Mouse (Mus musculus): Measurements from ENCODE around the gene Celsr1. TPM values are rescaled to one million over a fixed set of nuclear protein-coding genes. Genes with fewer than 3 reads are reported as not detected.
"Not testable (repeated sequence)": the region's sequence is repeated elsewhere in the genome, so short reads cannot be mapped to it uniquely, and the experiment has no call there.

Celsr1 gene
- polyA plus RNA-seq, 1 experiment from 2014 or later = 1.2 TPM

DNA sequence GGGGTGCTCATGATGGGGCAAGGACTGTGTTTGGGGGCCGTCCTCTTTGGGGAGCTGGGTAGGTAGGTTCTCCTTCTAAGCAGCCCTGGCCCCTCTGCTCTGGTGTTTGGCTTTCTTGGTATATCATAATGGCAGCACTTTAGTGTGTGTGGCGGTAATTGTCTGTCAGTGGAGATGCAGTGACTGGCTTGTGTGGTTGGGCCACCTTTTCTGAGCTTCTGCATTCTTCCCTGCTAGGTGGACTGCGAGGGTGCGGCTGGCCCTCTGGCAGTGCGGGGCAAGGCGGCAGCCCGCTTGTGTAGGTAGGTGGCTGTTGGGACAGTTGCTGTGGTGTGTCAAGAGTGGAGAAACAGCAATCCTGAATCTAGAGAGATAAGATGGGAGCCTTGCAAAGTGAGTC lies 27.6 kb upstream of the Celsr1 start:
- Histone ChIP-seq H3K4me3 (no peak overlapping the region), H3K27ac (replicated peaks) (no peak overlapping the region), H3K36me3 (replicated peaks) (peaks cover 10% of the 10 kb centered on the region), H3K27me3 (replicated peaks; ENCODE audit: low read depth, poor library complexity, severe bottlenecking) (no peaks in the 10 kb centered on the region), H3K9me3 (no peaks in the 10 kb centered on the region), H3K4me1 (peaks cover 54% of the 10 kb centered on the region)
- 87% methylated on average over 7 of the region's 7 CpGs for WGBS
- no peak for DNase-seq (ENCODE audit: low spot score)

DNA sequence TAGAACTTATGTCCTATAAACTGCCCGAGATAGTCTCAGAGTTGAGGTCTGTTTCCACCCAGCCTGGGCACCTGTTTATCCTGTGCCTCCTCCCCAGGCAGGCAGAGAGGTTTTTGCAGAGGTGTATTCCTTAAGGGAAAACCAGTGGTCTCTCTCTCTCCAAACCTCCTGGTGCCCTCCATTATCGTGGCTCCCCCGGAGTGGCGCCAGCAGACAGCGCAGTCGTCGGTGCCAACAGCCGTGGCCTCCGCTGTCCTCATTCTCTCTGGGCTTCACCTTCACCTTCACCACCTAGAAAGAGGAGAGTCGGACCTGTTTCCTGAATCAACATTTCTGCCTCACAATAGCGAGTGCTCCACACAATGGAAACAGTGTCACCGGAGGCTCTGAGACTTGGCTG lies 27.0 kb upstream of the Celsr1 start:
- Histone ChIP-seq H3K4me3 (peak overlapping the region; percentile 89; the same call in 1 of the 2 replicates), H3K4me1 (peaks cover 54% of the 10 kb centered on the region)
- DNase-seq (ENCODE audit: low spot score) = no peak

DNA sequence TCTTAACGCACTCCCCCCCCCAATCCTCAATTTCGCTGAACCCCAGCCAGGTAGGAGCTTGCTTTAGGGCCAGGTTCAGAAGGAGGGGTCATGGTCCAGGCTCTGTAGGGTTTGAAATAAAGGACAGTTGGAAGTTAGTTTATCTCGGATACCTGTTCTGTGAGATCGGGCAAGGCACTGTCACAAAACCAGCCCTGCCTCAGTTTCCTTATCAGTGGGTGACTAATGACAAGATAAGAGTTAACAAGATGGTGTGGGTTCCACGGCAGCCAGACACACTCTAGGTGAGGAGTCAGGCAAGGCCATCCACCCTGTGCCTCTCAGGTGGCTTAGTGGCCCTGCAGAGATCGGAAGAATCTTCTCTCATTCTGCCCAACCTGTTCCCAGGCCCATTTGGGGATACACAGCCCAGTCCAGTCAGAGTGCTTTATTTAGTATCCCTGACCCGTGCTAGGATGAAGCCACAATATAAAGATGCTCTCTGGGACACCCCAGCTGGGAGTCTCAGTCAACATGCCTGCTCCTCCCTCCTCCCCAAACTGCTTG lies 26.3 kb upstream of the Celsr1 start:
- H3K4me3 ChIP-seq = peak overlapping the region; percentile 89
- no peak overlapping the region for H3K27ac ChIP-seq (replicated peaks)
- H3K36me3 ChIP-seq (replicated peaks) = 0 out of 2 replicates have a peak, but pooled peaks cover 4% of the 10 kb centered on the region
- no peaks in the 10 kb centered on the region for H3K27me3 ChIP-seq (replicated peaks; ENCODE audit: low read depth, poor library complexity, severe bottlenecking)
- peaks cover 54% of the 10 kb centered on the region for H3K4me1 ChIP-seq
- DNase-seq (ENCODE audit: low spot score) = no peak
- H3K9me3 ChIP-seq = no peaks in the 10 kb centered on the region
- WGBS = 78% methylated on average over 7 of the region's 7 CpGs

More for the DNA sequence above, 27.0 kb upstream of the Celsr1 start:
- Histone ChIP-seq H3K27me3 (replicated peaks; ENCODE audit: low read depth, poor library complexity, severe bottlenecking) (no peaks in the 10 kb centered on the region), H3K9me3 (no peaks in the 10 kb centered on the region), H3K27ac (replicated peaks) (no peak overlapping the region), H3K36me3 (replicated peaks) (0 out of 2 replicates have a peak, but pooled peaks cover 4% of the 10 kb centered on the region)
- WGBS = 85% methylated on average over 12 of the region's 12 CpGs

DNA sequence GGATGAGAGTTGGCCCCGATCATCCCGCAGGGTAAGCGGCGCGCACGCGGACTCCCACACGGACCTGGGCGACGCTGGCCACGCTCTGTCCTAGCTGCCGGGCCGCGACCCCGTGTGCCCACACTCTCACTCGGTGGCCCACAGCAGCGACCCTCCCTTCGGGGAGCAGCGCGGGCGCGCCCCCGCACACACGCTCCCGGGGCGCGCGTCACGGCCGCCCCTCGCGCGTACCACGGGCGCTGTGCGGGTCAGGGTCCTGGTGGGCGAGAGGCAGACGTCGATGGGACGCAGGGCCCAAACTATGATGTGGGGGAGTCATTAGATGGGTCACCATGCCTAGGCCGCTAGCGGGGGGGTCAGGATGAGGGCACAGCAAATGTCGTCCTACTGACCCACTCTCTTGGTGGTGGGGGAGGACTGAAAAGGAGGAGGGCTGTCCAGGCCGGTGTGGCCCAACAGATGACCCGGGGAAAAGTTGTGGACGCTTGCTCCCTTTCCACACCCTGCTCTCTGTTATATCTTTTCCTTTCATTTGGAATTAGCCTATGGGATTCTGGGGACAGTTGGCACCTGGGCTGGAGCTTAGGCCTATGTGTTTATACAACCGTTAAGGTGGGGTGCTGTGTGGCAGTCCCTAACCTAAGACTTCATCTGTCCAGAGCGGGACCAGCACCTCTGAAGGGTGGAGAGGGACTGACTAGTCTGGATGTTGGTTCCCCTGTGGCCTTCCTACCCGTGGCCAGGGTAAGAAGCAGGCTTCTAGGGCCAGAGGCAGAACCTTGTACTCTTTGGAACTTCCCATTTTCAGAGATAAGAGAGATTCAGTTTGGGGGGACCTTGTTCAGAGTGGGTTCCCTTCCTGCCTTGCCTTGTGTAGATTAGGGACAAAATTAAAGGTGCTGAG lies 25.6 kb upstream of the Celsr1 start:
- H3K27me3 ChIP-seq (replicated peaks; ENCODE audit: low read depth, poor library complexity, severe bottlenecking) = no peaks in the 10 kb centered on the region
- H3K27ac ChIP-seq (replicated peaks) = peak overlapping the region; percentile 95
- DNase-seq (ENCODE audit: low spot score) = no peak
- H3K4me1 ChIP-seq = peaks cover 54% of the 10 kb centered on the region
- 2% methylated on average over 49 of the region's 49 CpGs for WGBS
- H3K4me3 ChIP-seq = peak overlapping the region; percentile 89
- no peaks in the 10 kb centered on the region for H3K36me3 ChIP-seq (replicated peaks)
- H3K9me3 ChIP-seq = no peaks in the 10 kb centered on the region

DNA sequence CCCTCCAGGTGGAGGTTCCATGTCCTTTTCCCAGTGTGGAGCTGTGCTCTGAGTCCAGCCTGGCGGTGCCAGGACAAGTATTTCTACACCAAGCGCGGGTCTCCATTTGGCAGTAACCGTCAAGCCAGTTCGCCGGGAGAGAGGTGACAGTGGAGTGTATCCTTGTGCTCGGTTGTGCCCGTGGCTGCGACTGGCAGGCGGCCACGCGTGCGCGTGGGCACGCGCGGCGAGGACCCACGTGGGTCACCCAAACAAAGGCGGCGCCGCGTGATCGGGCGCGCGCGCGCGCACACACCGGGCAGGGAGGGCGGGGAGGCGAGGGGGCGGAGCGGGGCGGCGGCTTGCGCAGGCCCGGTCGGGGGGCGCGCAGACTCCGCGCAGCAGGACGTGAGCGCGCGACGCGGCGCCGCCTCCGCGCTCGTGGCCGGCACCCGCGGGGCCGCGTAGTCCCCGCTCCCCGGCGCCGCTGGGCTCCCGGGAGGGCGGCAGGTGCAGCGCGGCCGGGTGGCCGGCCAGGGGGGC lies 24.9 kb upstream of the Celsr1 start:
- Histone ChIP-seq H3K36me3 (replicated peaks) (no peaks in the 10 kb centered on the region), H3K4me1 (peaks cover 54% of the 10 kb centered on the region), H3K9me3 (no peaks in the 10 kb centered on the region), H3K27ac (replicated peaks) (peak overlapping the region; percentile 95), H3K27me3 (replicated peaks; ENCODE audit: low read depth, poor library complexity, severe bottlenecking) (peaks cover 2% of the 10 kb centered on the region; the same call in 1 of the 2 replicates), H3K4me3 (peak overlapping the region; percentile 89)
- under 1% methylated on average over 70 of the region's 70 CpGs for WGBS
- DNase-seq (ENCODE audit: low spot score) = peak; percentile 91

DNA sequence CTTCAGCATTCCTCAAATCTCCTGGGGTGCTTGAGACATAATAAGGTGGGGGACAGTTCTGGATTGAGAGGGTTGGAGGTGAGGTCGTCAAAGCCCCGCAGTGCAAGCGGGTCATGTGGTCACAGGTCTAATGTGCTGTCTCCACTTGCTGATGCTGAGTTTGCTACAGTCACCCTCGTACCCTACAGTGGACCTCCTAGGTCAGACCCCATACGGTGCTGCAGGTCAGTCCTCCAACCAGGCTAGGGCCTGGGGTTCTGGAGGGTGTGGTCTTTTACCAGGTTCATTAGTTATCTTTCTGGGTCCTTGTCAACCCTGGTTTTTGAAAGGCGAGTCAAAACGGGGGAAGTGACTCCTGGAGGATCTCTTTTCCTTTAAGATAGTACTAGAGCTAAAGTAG lies 24.3 kb upstream of the Celsr1 start:
- peak; percentile 43 for DNase-seq (ENCODE audit: low spot score)
- Histone ChIP-seq H3K27me3 (replicated peaks; ENCODE audit: low read depth, poor library complexity, severe bottlenecking) (peaks cover 6% of the 10 kb centered on the region; the same call in 1 of the 2 replicates), H3K9me3 (no peaks in the 10 kb centered on the region), H3K4me1 (peaks cover 53% of the 10 kb centered on the region), H3K36me3 (replicated peaks) (no peaks in the 10 kb centered on the region), H3K4me3 (peak overlapping the region; percentile 89), H3K27ac (replicated peaks) (peak overlapping the region; percentile 95)
- 6% methylated on average over 7 of the region's 7 CpGs for WGBS

DNA sequence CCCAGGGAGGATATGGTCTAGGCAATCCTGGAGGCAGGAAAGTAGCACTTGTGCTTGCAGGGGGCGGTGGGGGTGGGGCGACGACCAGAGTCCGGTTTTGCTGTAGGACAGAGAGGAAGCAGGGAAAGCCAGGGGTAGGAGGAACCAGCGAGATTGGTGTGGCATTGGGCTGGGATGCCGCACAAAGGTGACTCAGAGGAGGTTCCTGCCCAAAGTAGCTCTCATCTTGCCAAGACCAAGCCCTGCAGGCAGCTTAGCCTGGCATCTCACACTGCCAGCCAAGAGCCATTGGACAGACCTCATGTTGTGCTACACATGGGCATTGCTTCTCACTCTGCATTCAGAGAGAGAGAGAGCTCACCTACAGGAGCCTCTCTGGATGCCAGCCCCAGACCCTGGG lies 23.8 kb upstream of the Celsr1 start, which contains the start of gene Gramd4:
TSS of gene Gramd4 (plus strand) at position 283 of the 400 bp plus-strand sequence.
- WGBS = 18% methylated on average over 6 of the region's 6 CpGs
- Histone ChIP-seq H3K4me3 (peak within 1 kb of the TSS; percentile 89), H3K9me3 (no peaks in the 10 kb centered on the region), H3K27ac (replicated peaks) (peak within 1 kb of the TSS; percentile 95), H3K4me1 (peaks cover 51% of the 10 kb centered on the region), H3K36me3 (replicated peaks) (no peaks in the 10 kb centered on the region), H3K27me3 (replicated peaks; ENCODE audit: low read depth, poor library complexity, severe bottlenecking) (peaks cover 6% of the 10 kb centered on the region; the same call in 1 of the 2 replicates)
- peak; percentile 35 for DNase-seq (ENCODE audit: low spot score)

DNA sequence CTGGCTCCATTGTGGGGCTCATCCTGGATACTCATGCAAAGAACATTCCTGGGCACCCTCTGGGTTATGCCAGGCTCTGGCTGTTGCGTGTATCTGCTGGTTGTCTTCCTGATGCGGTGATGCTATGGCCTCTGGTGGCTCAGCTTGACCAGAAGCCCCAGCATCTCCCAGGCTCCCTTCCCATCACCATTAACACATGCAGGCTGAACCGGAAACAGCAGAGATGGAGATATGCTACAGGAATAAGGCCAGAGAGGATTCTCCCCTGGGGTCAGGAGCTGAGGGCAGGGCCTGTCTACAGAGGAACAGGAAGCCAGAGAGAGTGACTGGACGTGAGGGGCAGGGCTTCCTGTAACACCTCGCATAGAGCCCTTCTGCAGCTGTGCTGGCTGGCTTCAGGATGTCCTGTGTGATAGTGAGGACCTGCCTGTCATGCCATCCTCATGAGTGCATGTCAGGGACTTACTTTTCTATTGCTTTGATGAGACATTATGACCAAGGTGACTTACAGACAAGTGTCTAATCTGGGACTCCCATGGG lies 22.7 kb upstream of the Celsr1 start:
- DNase-seq (ENCODE audit: low spot score) = no peak
- H3K4me1 ChIP-seq = peaks cover 51% of the 10 kb centered on the region
- H3K9me3 ChIP-seq = no peaks in the 10 kb centered on the region
- peaks cover 6% of the 10 kb centered on the region for H3K27me3 ChIP-seq (replicated peaks; ENCODE audit: low read depth, poor library complexity, severe bottlenecking)
- no peak overlapping the region for H3K27ac ChIP-seq (replicated peaks)
- no peak overlapping the region for H3K4me3 ChIP-seq
- no peaks in the 10 kb centered on the region for H3K36me3 ChIP-seq (replicated peaks)
- 86% methylated on average over 5 of the region's 5 CpGs for WGBS

DNA sequence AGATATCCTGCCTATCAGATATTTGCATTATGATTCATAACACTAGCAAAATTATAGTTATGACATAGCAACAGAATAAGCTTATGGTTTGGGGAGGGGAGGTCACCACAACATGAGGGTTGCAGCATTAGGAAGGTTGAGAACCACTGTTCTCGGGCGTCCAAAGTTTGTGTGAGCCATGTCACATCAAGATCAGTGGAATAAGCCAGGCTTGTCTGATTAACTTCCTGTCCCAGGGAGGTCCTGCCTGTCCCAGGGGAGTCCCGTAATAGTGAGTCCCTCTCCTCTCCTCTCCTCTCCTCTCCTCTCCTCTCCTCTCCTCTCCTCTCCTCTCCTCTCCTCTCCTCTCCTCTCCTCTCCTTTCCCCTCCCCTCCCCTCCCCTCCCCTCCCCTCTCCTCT lies 21.3 kb upstream of the Celsr1 start:
- 67% methylated on average over 3 of the region's 3 CpGs for WGBS
- not testable (repeated sequence) for H3K36me3 ChIP-seq (replicated peaks); DNase-seq (ENCODE audit: low spot score); H3K4me3 ChIP-seq; H3K27me3 ChIP-seq (replicated peaks; ENCODE audit: low read depth, poor library complexity, severe bottlenecking); H3K27ac ChIP-seq (replicated peaks); H3K9me3 ChIP-seq
- H3K4me1 ChIP-seq = peaks cover 37% of the 10 kb centered on the region

DNA sequence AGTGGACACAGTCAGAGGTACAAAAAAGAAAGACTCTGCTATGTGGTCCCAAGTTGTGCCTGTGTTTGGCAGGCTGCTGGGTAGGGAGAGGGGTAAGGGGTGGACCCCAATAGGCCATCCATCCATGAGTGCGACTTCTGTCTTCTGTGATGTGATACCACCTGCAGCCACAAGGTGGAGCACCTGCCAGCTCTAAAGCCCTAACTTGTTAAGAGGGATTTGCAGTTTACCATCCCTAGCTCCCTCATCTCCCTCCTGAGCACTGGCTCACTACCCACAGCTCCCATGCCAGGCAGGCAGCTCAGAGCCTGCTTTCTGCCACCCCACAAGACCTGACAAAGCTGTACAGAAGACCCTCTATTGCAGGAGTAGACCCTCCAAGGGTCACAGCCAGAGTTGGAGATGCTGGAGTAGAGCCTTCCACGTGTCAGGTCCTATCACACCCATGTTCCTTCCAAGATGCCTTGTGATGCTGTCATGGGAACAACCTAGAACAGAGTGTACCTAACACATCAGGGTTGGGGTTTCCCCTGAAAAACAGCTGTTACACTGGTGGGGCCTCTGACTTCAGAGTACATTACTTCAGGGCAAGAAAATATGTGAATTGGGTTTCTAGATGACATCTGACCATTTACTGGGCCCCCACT lies 20.4 kb upstream of the Celsr1 start:
- H3K4me1 ChIP-seq = peaks cover 28% of the 10 kb centered on the region
- H3K4me3 ChIP-seq = no peak overlapping the region
- H3K27ac ChIP-seq (replicated peaks) = no peak overlapping the region
- WGBS = 42% methylated on average over 2 of the region's 2 CpGs
- peaks cover 6% of the 10 kb centered on the region for H3K27me3 ChIP-seq (replicated peaks; ENCODE audit: low read depth, poor library complexity, severe bottlenecking)
- DNase-seq (ENCODE audit: low spot score) = peak; percentile 83
- no peaks in the 10 kb centered on the region for H3K36me3 ChIP-seq (replicated peaks)
- H3K9me3 ChIP-seq = no peaks in the 10 kb centered on the region

DNA sequence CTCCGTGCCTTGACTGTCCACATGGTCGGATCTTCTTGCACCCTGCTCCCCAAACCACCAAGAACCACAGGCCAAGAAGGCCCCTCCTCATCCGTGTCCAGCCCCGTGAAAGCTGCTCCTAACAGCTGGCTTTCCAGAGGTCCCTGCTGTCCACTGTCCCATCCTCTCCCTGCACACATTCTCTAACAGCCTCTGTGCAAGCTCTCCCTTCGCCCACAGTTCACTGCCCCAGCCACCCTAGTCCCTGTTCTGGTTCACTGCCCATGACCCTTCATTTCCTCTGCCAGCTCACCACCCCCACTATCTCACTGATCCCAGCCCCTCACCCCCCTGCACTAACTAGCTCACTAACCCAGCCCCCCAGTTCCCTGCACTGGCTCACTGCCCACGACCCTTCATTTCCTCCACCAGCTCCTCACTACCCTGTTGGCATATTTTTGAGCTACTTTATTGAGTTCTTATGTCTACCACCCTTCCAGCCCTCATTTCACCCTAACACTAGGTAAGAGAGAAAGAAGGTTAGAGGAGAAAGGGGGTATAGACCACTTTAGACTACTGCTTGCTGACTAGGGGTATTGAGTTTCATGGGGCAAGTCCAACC lies 18.4 kb upstream of the Celsr1 start:
- Histone ChIP-seq H3K9me3 (no peaks in the 10 kb centered on the region), H3K27me3 (replicated peaks; ENCODE audit: low read depth, poor library complexity, severe bottlenecking) (peaks cover 6% of the 10 kb centered on the region), H3K27ac (replicated peaks) (no peak overlapping the region), H3K36me3 (replicated peaks) (no peaks in the 10 kb centered on the region), H3K4me1 (peaks cover 11% of the 10 kb centered on the region), H3K4me3 (no peak overlapping the region)
- DNase-seq (ENCODE audit: low spot score) = no peak
- 57% methylated on average over 6 of the region's 6 CpGs for WGBS

DNA sequence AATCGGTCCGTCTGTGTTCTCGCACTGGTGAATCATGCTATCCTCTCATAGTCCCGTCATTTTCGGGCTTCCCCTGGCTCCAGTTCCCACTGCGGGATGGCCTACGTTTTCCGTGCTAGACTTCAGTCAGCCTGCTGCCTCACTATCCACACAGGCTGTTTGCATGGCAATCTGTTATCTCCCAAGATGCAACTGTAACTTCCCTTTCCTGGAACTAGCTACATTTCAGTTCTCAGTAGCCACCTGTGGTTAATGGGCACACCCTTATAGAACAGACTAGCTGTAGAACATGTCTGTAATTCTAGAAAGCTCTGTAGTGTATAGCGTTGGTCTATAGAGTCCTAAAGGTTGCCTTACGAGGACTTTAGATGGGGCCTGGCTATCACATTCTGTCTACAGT lies 17.6 kb upstream of the Celsr1 start:
- Histone ChIP-seq H3K27ac (replicated peaks) (no peak overlapping the region), H3K9me3 (no peaks in the 10 kb centered on the region), H3K36me3 (replicated peaks) (no peaks in the 10 kb centered on the region), H3K4me3 (no peak overlapping the region), H3K27me3 (replicated peaks; ENCODE audit: low read depth, poor library complexity, severe bottlenecking) (peaks cover 6% of the 10 kb centered on the region), H3K4me1 (peaks cover 11% of the 10 kb centered on the region)
- DNase-seq (ENCODE audit: low spot score) = no peak
- 87% methylated on average over 10 of the region's 10 CpGs for WGBS

All from embryonic facial prominence, embryonic 10.5 days (tissue).